Mouse (Mus musculus) ES-E14 (cell line): ENCODE measurements around the gene Fam214a.

Source experiments
- HCFC1 ChIP-seq: IDR thresholded peaks from 2 replicates; pipeline ENCODE4 v1.6.1; 2012; ENCODE audit warnings: low read length, inconsistent platforms, borderline replicate concordance; ENCODE audit not compliant: insufficient read depth
- MAFK ChIP-seq: IDR thresholded peaks from 2 replicates; pipeline ENCODE4 v1.6.1; 2014; ENCODE audit warnings: mild to moderate bottlenecking, low read depth, low read length, inconsistent platforms; ENCODE audit not compliant: insufficient read depth
- ZC3H11A ChIP-seq: IDR thresholded peaks from 2 replicates; pipeline ENCODE4 v1.6.1; 2012; ENCODE audit warnings: low read depth, mild to moderate bottlenecking, inconsistent platforms, low read length, borderline replicate concordance
- ZNF384 ChIP-seq: IDR thresholded peaks from 2 replicates; pipeline ENCODE4 v1.6.1; 2012; ENCODE audit warnings: low read depth, low read length, inconsistent platforms

DNA sequence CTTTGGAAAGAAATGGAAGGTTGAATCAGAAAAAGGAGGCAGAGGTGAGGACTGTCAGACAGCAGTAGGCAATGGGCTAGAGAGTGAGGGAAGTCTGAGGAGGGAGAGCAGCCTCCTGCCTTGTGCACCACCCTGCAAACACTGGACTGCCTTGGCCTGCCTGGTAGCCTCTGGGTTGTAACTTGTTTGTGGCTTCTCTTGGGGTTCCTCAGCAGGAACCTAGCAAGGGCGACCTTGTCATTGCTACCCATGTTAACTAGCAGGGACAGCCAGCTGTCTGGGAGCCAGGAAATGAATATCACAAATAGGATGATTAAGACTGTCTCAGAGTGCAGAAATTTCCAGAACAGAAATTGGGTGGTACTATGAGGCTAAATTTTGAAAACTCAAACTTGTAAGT is 27.2 kb downstream of the Fam214a start:
- TF ChIP-seq HCFC1 (no peak), ZC3H11A (no peak), ZNF384 (no peak), MAFK (no peak)
